In the genomic region with DNA sequence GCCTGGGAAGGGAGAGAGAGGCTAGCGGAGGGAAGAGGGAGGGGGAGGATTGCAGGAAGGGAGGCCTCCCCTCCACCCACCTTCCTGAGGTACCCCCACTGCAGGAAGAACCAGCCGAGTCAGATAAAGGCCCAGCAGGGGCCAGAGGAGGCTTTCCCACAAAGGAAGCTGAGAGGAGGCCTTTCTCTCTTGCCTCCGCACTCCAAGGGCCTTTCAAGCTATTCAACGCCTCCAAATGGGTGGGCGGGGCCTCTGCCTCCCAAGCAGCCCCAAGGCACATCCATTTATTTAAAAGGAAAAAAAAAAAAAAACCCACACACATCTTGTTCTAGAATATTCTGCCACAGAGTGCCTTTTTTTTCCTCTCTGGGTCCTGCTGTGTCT, we compare ENCODE assay signal across 8 mouse cellular contexts.
DNase-seq lines count a peak whose midpoint lies in the region; ATAC-seq and TF ChIP-seq lines count a peak whose summit lies in the region.

No protein-coding gene starts in this region.

- no peak overlapping the region for H3K4me2 ChIP-seq in hindbrain, embryonic 15.5 days

- H3K9ac ChIP-seq in hindbrain, embryonic 15.5 days: peak overlapping the region; percentile 12; the same call in 1 of the 2 replicates

- H3K9me3 ChIP-seq in hindbrain, embryonic 15.5 days: no peaks in the 10 kb centered on the region

- ATAC-seq in hindbrain, embryonic 15.5 days (ENCODE audit: low FRiP score, low read depth): 0 out of 2 replicates have a peak, but pooled peaks have one; percentile 9

- H3K27me3 ChIP-seq in thymus, adult 2 months (ENCODE audit: control insufficient read depth, insufficient read depth, low read length): no peaks in the 10 kb centered on the region
- H3K27me3 ChIP-seq in hindbrain, embryonic 15.5 days: no peaks in the 10 kb centered on the region

- H3K27ac ChIP-seq in thymus, adult 2 months (ENCODE audit: control insufficient read depth, insufficient read depth, low read length): no peak overlapping the region
- H3K27ac ChIP-seq in hindbrain, embryonic 15.5 days (replicated peaks): peak overlapping the region; percentile 75

- peaks cover 44% of the 10 kb centered on the region for H3K4me1 ChIP-seq in thymus, adult 2 months (replicated peaks; ENCODE audit: control insufficient read depth, insufficient read depth, low read length)
- peaks cover 29% of the 10 kb centered on the region for H3K4me1 ChIP-seq in hindbrain, embryonic 15.5 days (replicated peaks)

- no peak overlapping the region for H3K4me3 ChIP-seq in thymus, adult 2 months (ENCODE audit: control insufficient read depth, insufficient read depth, low read length)
- H3K4me3 ChIP-seq in hindbrain, embryonic 15.5 days: no peak overlapping the region

- no peak for TF ChIP-seq CTCF in thymus, adult 2 months (IDR thresholded peaks at IDR 0.05; ENCODE audit: borderline replicate concordance, control insufficient read depth, extremely low read depth, insufficient read depth, low read length, poor library complexity)

- no peaks in the 10 kb centered on the region for H3K36me3 ChIP-seq in thymus, adult 2 months (ENCODE audit: control insufficient read depth, insufficient read depth, low read length)
- no peaks in the 10 kb centered on the region for H3K36me3 ChIP-seq in hindbrain, embryonic 15.5 days

- peak; percentile 47 for DNase-seq in adrenal gland, postnatal 10 days
- no peak for DNase-seq in adrenal gland, adult 8-10 months
- DNase-seq in thymus, postnatal 36 days: peak; percentile 18 to 43
- DNase-seq in thymus, adult 2 months: no peak
- DNase-seq in lung, postnatal 4 days: peak; percentile 40 to 54
- no peak for DNase-seq in spleen, postnatal 4 days (ENCODE audit: low spot score in 2 of 2)
- DNase-seq in ovary, postnatal 14 days (ENCODE audit: low spot score): no peak

- WGBS in thymus, adult 2 months: 18% methylated on average over 5 of the region's 5 CpGs
- WGBS in hindbrain, embryonic 15.5 days: 9% methylated on average over 5 of the region's 5 CpGs

- TF ChIP-seq POLR2A in thymus, adult 2 months (IDR thresholded peaks at IDR 0.05; ENCODE audit: control insufficient read depth, extremely low read depth, insufficient read depth, low read length, poor library complexity): no peak

Comparison
In these comparisons a context has a peak if more than half of its experiments do, and no peak if none do; other contexts are left out.
1. DNase-seq: peak in adrenal gland, postnatal 10 days (single experiment), thymus, postnatal 36 days (2 of 2) and lung, postnatal 4 days (2 of 2); none in adrenal gland, adult 8-10 months (single experiment), thymus, adult 2 months (single experiment), spleen, postnatal 4 days (0 of 2) and ovary, postnatal 14 days (single experiment).